Mouse (Mus musculus) heart, embryonic 13.5 days (tissue): Measurements from ENCODE around the gene Nlgn2. TPM values are rescaled to one million over a fixed set of nuclear protein-coding genes. Genes with fewer than 3 reads are reported as not detected.

ENCODE experiments used
- ATAC-seq: fragments of 200-750 bp; cut with Nextera tagmentation; 2 replicates; pipeline ENCODE4 v1.8.0; 2017; ENCODE audit warnings: moderate TSS enrichment; ENCODE audit not compliant: insufficient number of reproducible peaks, low FRiP score, low TSS enrichment; ENCODE audit errors: extremely low read depth
- H3K27ac ChIP-seq: fragments of 300-500 bp; sonication (generic); replicated peaks from 2 replicates; pipeline ENCODE4 v1.5.1; 2015; ENCODE audit warnings: moderate library complexity, mild to moderate bottlenecking, inconsistent platforms
- H3K27me3 ChIP-seq: fragments of 300-500 bp; sonication (generic); replicated peaks from 2 replicates; pipeline ENCODE4 v1.6.1; 2015; ENCODE audit warnings: mild to moderate bottlenecking, inconsistent platforms
- H3K36me3 ChIP-seq: fragments of 300-500 bp; sonication (generic); 2 replicates; pipeline ENCODE4 v1.6.1; 2015; ENCODE audit warnings: mild to moderate bottlenecking, inconsistent platforms
- H3K4me1 ChIP-seq: fragments of 300-500 bp; sonication (generic); 2 replicates; pipeline ENCODE4 v1.6.1; 2015; ENCODE audit warnings: inconsistent platforms
- H3K4me2 ChIP-seq: fragments of 300-500 bp; sonication (generic); 2 replicates; pipeline ENCODE4 v1.6.1; 2015; ENCODE audit warnings: inconsistent platforms, mild to moderate bottlenecking, moderate library complexity
- H3K4me3 ChIP-seq: fragments of 300-500 bp; sonication (generic); 2 replicates; pipeline ENCODE4 v1.5.1; 2015; ENCODE audit warnings: moderate library complexity, mild to moderate bottlenecking, inconsistent platforms
- H3K9ac ChIP-seq: fragments of 300-500 bp; sonication (generic); 2 replicates; pipeline ENCODE4 v1.6.1; 2015; ENCODE audit warnings: inconsistent platforms, mild to moderate bottlenecking, moderate library complexity
- H3K9me3 ChIP-seq: fragments of 300-500 bp; sonication (generic); 2 replicates; pipeline ENCODE4 v1.6.1; 2016; ENCODE audit warnings: inconsistent platforms
- WGBS: fragments of 180-500 bp; shearing (Covaris S2); methylation state at CpG from one replicate; pipeline ENCODE4 v1.1.7; 2015; ENCODE audit warnings: mixed read lengths; 5-methylcytosine and 5-hydroxymethylcytosine counted together
- polyA plus RNA-seq: library from polyadenylated mRNA; unstranded; fragments of >200 nt; fragmentation: Nextera tagmentation; extraction: Ambion mirVana; gene quantifications from 2 replicates; pipeline ENCODE4 v1.2.1, GENCODE M21; 2015

Nlgn2 gene
- polyA plus RNA-seq, 1 experiment from 2014 or later, result 2.4 TPM

- Histone ChIP-seq H3K27ac (peak within 1 kb of the TSS; percentile 97), H3K4me2 (peak within 1 kb of the TSS; percentile 89), H3K9me3 (no peaks in the 10 kb centered on the region), H3K36me3 (peaks cover 37% of the 10 kb centered on the region), H3K27me3 (no peaks in the 10 kb centered on the region), H3K4me1 (peaks cover 38% of the 10 kb centered on the region), H3K9ac (peak within 1 kb of the TSS; percentile 94), H3K4me3 (peak within 1 kb of the TSS; percentile 88)
- under 1% methylated on average over 38 of the region's 38 CpGs for WGBS
- ATAC-seq, result peak; percentile 92
Measured at GRCm38 (mm10) chr11:69846198-69846680, 8.7 kb upstream of the Nlgn2 start, which contains the start of gene Plscr3. Plscr3 (plus strand) TSS chr11:69846376.

- H3K4me1 ChIP-seq, result peaks cover 46% of the 10 kb centered on the region
- 2% methylated on average over 7 of the region's 7 CpGs for WGBS
- peaks cover 34% of the 10 kb centered on the region for H3K27me3 ChIP-seq
- ATAC-seq, result no peak
- H3K36me3 ChIP-seq, result no peaks in the 10 kb centered on the region
- peak overlapping the region; percentile 64 for H3K4me3 ChIP-seq
- peak overlapping the region; percentile 88 for H3K4me2 ChIP-seq
- no peaks in the 10 kb centered on the region for H3K9me3 ChIP-seq
- peak overlapping the region; percentile 85 for H3K27ac ChIP-seq
- peak overlapping the region; percentile 84 for H3K9ac ChIP-seq
Measured at GRCm38 (mm10) chr11:69838714-69839104, 1.1 kb upstream of the Nlgn2 start.

- peak; percentile 90 for ATAC-seq
- H3K27ac ChIP-seq, result peak within 1 kb of the TSS; percentile 85
- H3K36me3 ChIP-seq, result 0 out of 2 replicates have a peak, but pooled peaks cover 3% of the 10 kb centered on the region
- under 1% methylated on average over 34 of the region's 34 CpGs for WGBS
- H3K4me3 ChIP-seq, result peak within 1 kb of the TSS; percentile 64
- peak within 1 kb of the TSS; percentile 84 for H3K9ac ChIP-seq
- peak within 1 kb of the TSS; percentile 88 for H3K4me2 ChIP-seq
- peaks cover 50% of the 10 kb centered on the region for H3K4me1 ChIP-seq
- H3K9me3 ChIP-seq, result no peaks in the 10 kb centered on the region
- H3K27me3 ChIP-seq, result peaks cover 40% of the 10 kb centered on the region
Measured at GRCm38 (mm10) chr11:69837952-69838713, 549 bp upstream of the Nlgn2 start, which contains the start of gene Tmem256. Tmem256 (plus strand) TSS chr11:69838514.

GRCm38 (mm10) chr11:69836703-69837576 lies 644 bp downstream of the Nlgn2 start:
- Histone ChIP-seq H3K27me3 (peaks cover 52% of the 10 kb centered on the region), H3K27ac (peak overlapping the region; percentile 69), H3K4me2 (peak overlapping the region; percentile 88), H3K9me3 (no peaks in the 10 kb centered on the region), H3K9ac (peak overlapping the region; percentile 84), H3K4me3 (peak overlapping the region; percentile 64), H3K36me3 (peaks cover 9% of the 10 kb centered on the region; the same call in 1 of the 2 replicates), H3K4me1 (peaks cover 50% of the 10 kb centered on the region)
- no peak for ATAC-seq
- WGBS, result 1% methylated on average over 51 of the region's 52 CpGs

GRCm38 (mm10) chr11:69835966-69836335 lies 1.6 kb downstream of the Nlgn2 start:
- Histone ChIP-seq H3K4me3 (peak overlapping the region; percentile 64), H3K4me2 (peak overlapping the region; percentile 88), H3K9me3 (no peaks in the 10 kb centered on the region), H3K27ac (no peak overlapping the region), H3K4me1 (peaks cover 50% of the 10 kb centered on the region), H3K27me3 (peaks cover 52% of the 10 kb centered on the region), H3K9ac (peak overlapping the region; percentile 84), H3K36me3 (peaks cover 9% of the 10 kb centered on the region; the same call in 1 of the 2 replicates)
- ATAC-seq, result no peak
- 24% methylated on average over 4 of the region's 4 CpGs for WGBS

- no peak for ATAC-seq
- Histone ChIP-seq H3K4me2 (peak overlapping the region; percentile 88), H3K4me1 (peaks cover 50% of the 10 kb centered on the region), H3K9ac (peak overlapping the region; percentile 84), H3K27me3 (peaks cover 52% of the 10 kb centered on the region), H3K9me3 (no peaks in the 10 kb centered on the region), H3K4me3 (peak overlapping the region; percentile 64), H3K36me3 (peaks cover 9% of the 10 kb centered on the region; the same call in 1 of the 2 replicates), H3K27ac (no peak overlapping the region)
- 16% methylated on average over 9 of the region's 9 CpGs for WGBS
Measured at GRCm38 (mm10) chr11:69835326-69835965, 2.1 kb downstream of the Nlgn2 start.

- H3K9ac ChIP-seq, result peak overlapping the region; percentile 83
- peaks cover 44% of the 10 kb centered on the region for H3K4me1 ChIP-seq
- H3K27me3 ChIP-seq, result peaks cover 52% of the 10 kb centered on the region
- H3K36me3 ChIP-seq, result peaks cover 9% of the 10 kb centered on the region; the same call in 1 of the 2 replicates
- ATAC-seq, result no peak
- H3K4me3 ChIP-seq, result peak overlapping the region; percentile 53
- WGBS, result 6% methylated on average over 47 of the region's 48 CpGs
- no peak overlapping the region for H3K27ac ChIP-seq
- H3K9me3 ChIP-seq, result no peaks in the 10 kb centered on the region
- H3K4me2 ChIP-seq, result peak overlapping the region; percentile 88
Measured at GRCm38 (mm10) chr11:69834001-69834549, 3.5 kb downstream of the Nlgn2 start.

- no peak for ATAC-seq
- Histone ChIP-seq H3K4me3 (peak overlapping the region; percentile 53), H3K9me3 (no peaks in the 10 kb centered on the region), H3K27me3 (peaks cover 52% of the 10 kb centered on the region), H3K4me2 (peak overlapping the region; percentile 88), H3K36me3 (peaks cover 9% of the 10 kb centered on the region; the same call in 1 of the 2 replicates), H3K4me1 (peaks cover 40% of the 10 kb centered on the region), H3K9ac (peak overlapping the region; percentile 83), H3K27ac (no peak overlapping the region)
- WGBS, result 31% methylated on average over 8 of the region's 8 CpGs
Measured at GRCm38 (mm10) chr11:69833554-69833953, 4.0 kb downstream of the Nlgn2 start.

- no peaks in the 10 kb centered on the region for H3K9me3 ChIP-seq
- H3K4me3 ChIP-seq, result no peak overlapping the region
- H3K4me1 ChIP-seq, result peaks cover 6% of the 10 kb centered on the region
- H3K27ac ChIP-seq, result no peak overlapping the region
- H3K36me3 ChIP-seq, result peaks cover 39% of the 10 kb centered on the region
- 77% methylated on average over 5 of the region's 5 CpGs for WGBS
- no peak for ATAC-seq
- H3K27me3 ChIP-seq, result peaks cover 19% of the 10 kb centered on the region
- no peak overlapping the region for H3K9ac ChIP-seq
- H3K4me2 ChIP-seq, result no peak overlapping the region
Measured at GRCm38 (mm10) chr11:69828832-69829231, 8.8 kb downstream of the Nlgn2 start.

GRCm38 (mm10) chr11:69823456-69823855 lies 14.1 kb downstream of the Nlgn2 start:
- H3K9ac ChIP-seq, result no peak overlapping the region
- no peaks in the 10 kb centered on the region; the same call in 1 of the 2 replicates for H3K27me3 ChIP-seq
- H3K27ac ChIP-seq, result no peak overlapping the region
- H3K4me3 ChIP-seq, result no peak overlapping the region
- no peaks in the 10 kb centered on the region for H3K9me3 ChIP-seq
- H3K4me2 ChIP-seq, result no peak overlapping the region
- ATAC-seq, result no peak
- peaks cover 31% of the 10 kb centered on the region for H3K36me3 ChIP-seq
- WGBS, result 57% methylated on average over 2 of the region's 2 CpGs
- no peaks in the 10 kb centered on the region for H3K4me1 ChIP-seq
